Mouse (Mus musculus): Measurements from ENCODE around the gene Frem2.
A peak's percentile ranks its signal among the peaks of the same experiment; 100 is the strongest.

The Frem2 gene

GRCm38 (mm10) chr3:53620978-53621377, 36.2 kb downstream of the Frem2 start:
- no peak for DNase-seq (ENCODE audit: low read depth, low spot score)

- no peak for DNase-seq (ENCODE audit: low read depth, low spot score)
Measured at GRCm38 (mm10) chr3:53620355-53620754, 36.8 kb downstream of the Frem2 start.

- DNase-seq (ENCODE audit: low read depth, low spot score), result no peak
Measured at GRCm38 (mm10) chr3:53611106-53611505, 46.0 kb downstream of the Frem2 start.

GRCm38 (mm10) chr3:53609851-53610250, 47.3 kb downstream of the Frem2 start:
- no peak for DNase-seq (ENCODE audit: low read depth, low spot score)

- no peak for DNase-seq (ENCODE audit: low read depth, low spot score)
Measured at GRCm38 (mm10) chr3:53600140-53600539, 57.0 kb downstream of the Frem2 start.

GRCm38 (mm10) chr3:53599315-53599714, 57.8 kb downstream of the Frem2 start:
- DNase-seq (ENCODE audit: low read depth, low spot score), result no peak

- DNase-seq (ENCODE audit: low read depth, low spot score), result no peak
Measured at GRCm38 (mm10) chr3:53598153-53598800, 58.9 kb downstream of the Frem2 start.

- no peak for DNase-seq (ENCODE audit: low read depth, low spot score)
Measured at GRCm38 (mm10) chr3:53594471-53594870, 62.7 kb downstream of the Frem2 start.

- DNase-seq (ENCODE audit: low read depth, low spot score), result no peak
Measured at GRCm38 (mm10) chr3:53593718-53594117, 63.4 kb downstream of the Frem2 start.

GRCm38 (mm10) chr3:53592036-53592435, 65.1 kb downstream of the Frem2 start:
- no peak for DNase-seq (ENCODE audit: low read depth, low spot score)

- DNase-seq (ENCODE audit: low read depth, low spot score), result peak; percentile 33
Measured at GRCm38 (mm10) chr3:53590139-53590621, 67.0 kb downstream of the Frem2 start.

GRCm38 (mm10) chr3:53583248-53583647, 73.9 kb downstream of the Frem2 start:
- no peak for DNase-seq (ENCODE audit: low read depth, low spot score)

- DNase-seq (ENCODE audit: low read depth, low spot score), result no peak
Measured at GRCm38 (mm10) chr3:53580596-53581254, 76.4 kb downstream of the Frem2 start.

- DNase-seq (ENCODE audit: low read depth, low spot score), result no peak
Measured at GRCm38 (mm10) chr3:53579121-53579704, 77.9 kb downstream of the Frem2 start.

- no peak for DNase-seq (ENCODE audit: low read depth, low spot score)
Measured at GRCm38 (mm10) chr3:53576320-53577116, 80.6 kb downstream of the Frem2 start.

GRCm38 (mm10) chr3:53574123-53574522, 83.0 kb downstream of the Frem2 start:
- DNase-seq (ENCODE audit: low read depth, low spot score), result no peak

- DNase-seq (ENCODE audit: low read depth, low spot score), result no peak
Measured at GRCm38 (mm10) chr3:53571663-53572062, 85.5 kb downstream of the Frem2 start.

- DNase-seq (ENCODE audit: low read depth, low spot score), result peak; percentile 17
Measured at GRCm38 (mm10) chr3:53564521-53564920, 92.6 kb downstream of the Frem2 start.

GRCm38 (mm10) chr3:53563746-53564145, 93.4 kb downstream of the Frem2 start:
- peak; percentile 8 for DNase-seq (ENCODE audit: low read depth, low spot score)

- DNase-seq (ENCODE audit: low read depth, low spot score), result no peak
Measured at GRCm38 (mm10) chr3:53561813-53562212, 95.3 kb downstream of the Frem2 start.

- no peak for DNase-seq (ENCODE audit: low read depth, low spot score)
Measured at GRCm38 (mm10) chr3:53559056-53559455, 98.1 kb downstream of the Frem2 start.

- no peak for DNase-seq (ENCODE audit: low read depth, low spot score)
Measured at GRCm38 (mm10) chr3:53558230-53558629, 98.9 kb downstream of the Frem2 start.

Data from telencephalon, adult 2 months (tissue).